Mouse (Mus musculus) small intestine, adult 2 months (tissue): ENCODE results near the gene Nucb2.

Source experiments
- CTCF ChIP-seq: fragments of 200-500 bp; IDR thresholded peaks from 2 replicates; pipeline ENCODE4 v1.5.1; 2012; ENCODE audit warnings: low read depth, mild to moderate bottlenecking, control low read depth, inconsistent platforms, low read length, moderate library complexity, mixed read lengths; ENCODE audit not compliant: insufficient replicate concordance, insufficient read length; ENCODE audit errors: extremely low read depth
- POLR2A ChIP-seq: fragments of 200-500 bp; IDR thresholded peaks from 2 replicates; pipeline ENCODE4 v1.6.1; 2012; ENCODE audit warnings: low read depth, mild to moderate bottlenecking, control low read depth, inconsistent platforms, low read length, moderate library complexity

DNA sequence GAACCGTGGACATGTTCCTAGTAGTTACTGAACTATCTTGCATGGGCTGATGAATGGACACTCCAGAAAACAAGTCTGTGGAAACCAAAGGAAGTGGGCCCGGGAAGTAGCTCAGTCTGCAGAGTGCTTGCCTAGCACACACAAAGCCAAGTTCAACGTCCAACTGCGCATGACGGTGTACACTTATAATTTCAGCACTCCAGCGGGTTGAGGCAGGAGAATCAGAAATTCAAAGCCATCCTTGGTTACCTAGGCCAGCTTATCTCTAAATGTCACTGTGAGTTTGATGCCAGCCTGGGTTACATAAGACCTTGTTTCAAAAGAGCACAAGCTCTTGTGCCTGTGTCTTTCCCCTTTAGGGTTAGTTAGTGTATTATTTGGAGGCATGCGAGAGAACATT is 10.9 kb downstream of the Nucb2 start:
- TF ChIP-seq POLR2A (no peak), CTCF (no peak)
